Mouse (Mus musculus) splenic B cell, adult 2 months (primary cell): ENCODE measurements around the gene Elovl5.
A peak's percentile ranks its signal among the peaks of the same experiment; 100 is the strongest.

Experiments
- DNase-seq: peaks from one replicate; pipeline ENCODE4 v3.0.0-alpha.2; 2011; ENCODE audit warnings: low read depth, low spot score
- H3K27me3 ChIP-seq: 2 replicates; pipeline ENCODE4 v1.6.1; 2012; ENCODE audit warnings: mild to moderate bottlenecking, low read length, moderate library complexity, mixed read lengths; ENCODE audit not compliant: control insufficient read depth, poor library complexity, insufficient read depth, severe bottlenecking
- H3K36me3 ChIP-seq: 2 replicates; pipeline ENCODE4 v1.6.1; 2012; ENCODE audit warnings: mild to moderate bottlenecking, low read length, moderate library complexity, mixed read lengths; ENCODE audit not compliant: control insufficient read depth, poor library complexity, insufficient read depth, severe bottlenecking

Elovl5 gene

GRCm38 (mm10) chr9:77921366-77922260 lies 4.4 kb downstream of the Elovl5 start:
- no peak for DNase-seq

GRCm38 (mm10) chr9:77923774-77924173 lies 6.6 kb downstream of the Elovl5 start:
- H3K36me3 ChIP-seq: no peaks in the 10 kb centered on the region
- peak; percentile 41 for DNase-seq
- H3K27me3 ChIP-seq: no peaks in the 10 kb centered on the region

More at GRCm38 (mm10) chr9:77921366-77922260, 4.4 kb downstream of the Elovl5 start:
- H3K36me3 ChIP-seq: no peaks in the 10 kb centered on the region
- H3K27me3 ChIP-seq: no peaks in the 10 kb centered on the region

GRCm38 (mm10) chr9:77924199-77924598 lies 7.0 kb downstream of the Elovl5 start:
- H3K27me3 ChIP-seq: no peaks in the 10 kb centered on the region
- no peak for DNase-seq

GRCm38 (mm10) chr9:77926151-77926550 lies 9.0 kb downstream of the Elovl5 start:
- no peaks in the 10 kb centered on the region for H3K27me3 ChIP-seq
- no peak for DNase-seq
- H3K36me3 ChIP-seq: no peaks in the 10 kb centered on the region

More at GRCm38 (mm10) chr9:77924199-77924598, 7.0 kb downstream of the Elovl5 start:
- no peaks in the 10 kb centered on the region for H3K36me3 ChIP-seq

- DNase-seq: no peak
Measured at GRCm38 (mm10) chr9:77926911-77927310, 9.7 kb downstream of the Elovl5 start.

GRCm38 (mm10) chr9:77927431-77927830 lies 10.3 kb downstream of the Elovl5 start:
- no peaks in the 10 kb centered on the region for H3K27me3 ChIP-seq
- no peak for DNase-seq
- H3K36me3 ChIP-seq: no peaks in the 10 kb centered on the region

More at GRCm38 (mm10) chr9:77926911-77927310, 9.7 kb downstream of the Elovl5 start:
- Histone ChIP-seq H3K36me3 (no peaks in the 10 kb centered on the region), H3K27me3 (no peaks in the 10 kb centered on the region)

GRCm38 (mm10) chr9:77928769-77929168 lies 11.6 kb downstream of the Elovl5 start:
- Histone ChIP-seq H3K36me3 (no peaks in the 10 kb centered on the region), H3K27me3 (no peaks in the 10 kb centered on the region)
- DNase-seq: no peak

- no peak for DNase-seq
- Histone ChIP-seq H3K27me3 (no peaks in the 10 kb centered on the region), H3K36me3 (no peaks in the 10 kb centered on the region)
Measured at GRCm38 (mm10) chr9:77929296-77929695, 12.1 kb downstream of the Elovl5 start.

- Histone ChIP-seq H3K36me3 (no peaks in the 10 kb centered on the region), H3K27me3 (no peaks in the 10 kb centered on the region; the same call in 1 of the 2 replicates)
- DNase-seq: peak; percentile 63
Measured at GRCm38 (mm10) chr9:77930036-77930859, 13.1 kb downstream of the Elovl5 start.

- Histone ChIP-seq H3K27me3 (no peaks in the 10 kb centered on the region; the same call in 1 of the 2 replicates), H3K36me3 (no peaks in the 10 kb centered on the region)
- DNase-seq: peak; percentile 76
Measured at GRCm38 (mm10) chr9:77930860-77931184, 13.7 kb downstream of the Elovl5 start.

- Histone ChIP-seq H3K27me3 (no peaks in the 10 kb centered on the region; the same call in 1 of the 2 replicates), H3K36me3 (no peaks in the 10 kb centered on the region)
- DNase-seq: no peak
Measured at GRCm38 (mm10) chr9:77931740-77932139, 14.6 kb downstream of the Elovl5 start.

- peak; percentile 78 for DNase-seq
- H3K36me3 ChIP-seq: no peaks in the 10 kb centered on the region
- no peaks in the 10 kb centered on the region; the same call in 1 of the 2 replicates for H3K27me3 ChIP-seq
Measured at GRCm38 (mm10) chr9:77935818-77936611, 18.9 kb downstream of the Elovl5 start.

- no peak for DNase-seq
- H3K36me3 ChIP-seq: no peaks in the 10 kb centered on the region
- no peaks in the 10 kb centered on the region; the same call in 1 of the 2 replicates for H3K27me3 ChIP-seq
Measured at GRCm38 (mm10) chr9:77937875-77938274, 20.7 kb downstream of the Elovl5 start.
